Mouse (Mus musculus) ovary, adult 2 months (tissue): Measurements from ENCODE around the gene Epgn. TPM values are rescaled to one million over a fixed set of nuclear protein-coding genes. Genes with fewer than 3 reads are reported as not detected.

Source experiments
- polyA plus RNA-seq: library from polyadenylated mRNA; depleted of rRNA; stranded (reverse); fragments of >200 nt; gene quantifications from 2 replicates; pipeline ENCODE4 v1.2.3, GENCODE M21; 2012; rRNA removed

Epgn gene
- not detected in 2 replicates for polyA plus RNA-seq

GRCm38 (mm10) chr5:91027164-91027563 lies at the start of gene Epgn:
Epgn (plus strand) TSS chr5:91027464.

GRCm38 (mm10) chr5:91074450-91074950 lies 47.2 kb downstream of the Epgn start, which contains the start of gene Ereg:
Ereg (plus strand) TSS chr5:91074622.

Other genes with a start within 250 kb of the Epgn start
- gene Cxcl3, start 241.4 kb upstream of the Epgn start, polyA plus RNA-seq = 0.26 and 0.45 TPM in 2 replicates
- not detected in 2 replicates for gene Cxcl15, start 232.9 kb upstream of the Epgn start, polyA plus RNA-seq
- gene Cxcl1, start 136.2 kb upstream of the Epgn start, polyA plus RNA-seq = 6.2 and 9.2 TPM in 2 replicates
- 1.4 and 5.1 TPM in 2 replicates for gene Cxcl2, start 123.6 kb upstream of the Epgn start, polyA plus RNA-seq
- 53.7 and 99.6 TPM in 2 replicates for gene Mthfd2l, start 96.3 kb upstream of the Epgn start, polyA plus RNA-seq
- 0.31 and 0.54 TPM in 2 replicates for gene Ereg, start 47.2 kb downstream of the Epgn start, polyA plus RNA-seq
- gene Areg, start 112.1 kb downstream of the Epgn start, polyA plus RNA-seq = 2.5 and 4.7 TPM in 2 replicates